Comparison of ENCODE assay signal across 8 mouse cellular contexts in the genomic region with DNA sequence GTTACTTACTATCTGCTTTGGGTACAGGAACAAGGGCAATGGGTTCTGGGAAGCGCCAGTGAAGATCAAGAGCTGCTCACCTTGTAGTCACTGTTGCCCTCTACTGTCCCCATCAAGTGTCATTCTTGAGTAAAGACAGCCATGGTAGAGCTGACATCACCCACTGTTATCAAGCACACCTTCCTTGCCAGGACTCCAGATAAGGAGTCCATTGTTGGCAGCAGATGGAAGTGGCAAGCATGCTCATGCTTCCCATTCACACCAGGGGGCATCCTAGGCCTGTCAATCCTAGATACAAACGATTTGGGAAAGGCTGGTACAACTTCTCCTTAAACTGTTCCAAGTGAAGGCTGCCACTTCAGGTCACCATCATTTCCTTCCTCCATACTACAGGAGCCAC. TPM values are rescaled to one million over a fixed set of nuclear protein-coding genes. Genes with fewer than 3 reads are reported as not detected.
DNase-seq lines count a peak whose midpoint lies in the region; ATAC-seq lines count a peak whose summit lies in the region.

No protein-coding gene starts in this region.

- H3K27me3 ChIP-seq in liver, embryonic 11.5 days (replicated peaks; ENCODE audit: control insufficient read depth, insufficient read depth, low read length), result no peaks in the 10 kb centered on the region
- no peaks in the 10 kb centered on the region for H3K27me3 ChIP-seq in stomach, embryonic 15.5 days (replicated peaks)

- H3K4me3 ChIP-seq in liver, embryonic 11.5 days (ENCODE audit: low read depth, low read length), result no peak overlapping the region
- H3K4me3 ChIP-seq in stomach, embryonic 15.5 days (replicated peaks), result no peak overlapping the region

- no peaks in the 10 kb centered on the region for H3K4me1 ChIP-seq in liver, embryonic 11.5 days (replicated peaks; ENCODE audit: control insufficient read depth, insufficient read depth, low read length)
- H3K4me1 ChIP-seq in stomach, embryonic 15.5 days, result no peaks in the 10 kb centered on the region

- H3K9me3 ChIP-seq in liver, embryonic 11.5 days (ENCODE audit: control insufficient read depth, low read length), result no peaks in the 10 kb centered on the region
- no peaks in the 10 kb centered on the region for H3K9me3 ChIP-seq in stomach, embryonic 15.5 days

- ATAC-seq in frontal cortex, adult (ENCODE audit: low TSS enrichment), result peak; percentile 69; the same call in 1 of the 2 replicates
- ATAC-seq in granulocyte monocyte progenitor cell, adult 5-6 weeks (replicated peaks; ENCODE audit: poor library complexity, severe bottlenecking), result peak; percentile 51
- ATAC-seq in liver, embryonic 11.5 days (replicated peaks; ENCODE audit: low FRiP score), result peak; percentile 74
- ATAC-seq in stomach, embryonic 15.5 days (ENCODE audit: insufficient read depth, low FRiP score, low read depth), result peak; percentile 28; the same call in 1 of the 2 replicates

- no peak overlapping the region for H3K4me2 ChIP-seq in liver, embryonic 11.5 days
- H3K4me2 ChIP-seq in stomach, embryonic 15.5 days, result no peak overlapping the region

- no peak for DNase-seq in frontal cortex, postnatal 14 days (ENCODE audit: low spot score in 2 of 2)
- peak; percentile 76 for DNase-seq in MN1 (ENCODE audit: low spot score)
- no peak for DNase-seq in liver, embryonic 11.5 days (ENCODE audit: low spot score)
- no peak for DNase-seq in right cerebral cortex, postnatal 25 days
- no peak for DNase-seq in neural tube, embryonic 10.5 days (ENCODE audit: extremely low spot score, low spot score)

- H3K9ac ChIP-seq in liver, embryonic 11.5 days (ENCODE audit: low read depth, low read length), result no peak overlapping the region
- no peak overlapping the region for H3K9ac ChIP-seq in stomach, embryonic 15.5 days

- H3K27ac ChIP-seq in liver, embryonic 11.5 days (ENCODE audit: low read depth, low read length), result no peak overlapping the region
- H3K27ac ChIP-seq in stomach, embryonic 15.5 days, result no peak overlapping the region

- H3K36me3 ChIP-seq in liver, embryonic 11.5 days (ENCODE audit: control insufficient read depth, insufficient read depth, low read length), result peaks cover 9% of the 10 kb centered on the region; the same call in 1 of the 2 replicates
- H3K36me3 ChIP-seq in stomach, embryonic 15.5 days, result peaks cover 22% of the 10 kb centered on the region

- WGBS in liver, embryonic 11.5 days, result 71% methylated on average over 2 of the region's 2 CpGs
- WGBS in stomach, embryonic 15.5 days, result 61% methylated on average over 2 of the region's 2 CpGs

RNA-seq across cellular contexts. Expression of gene Rab11b, which starts 14.3 kb away (rescaled TPM):
- 66.7 and 83.4 TPM in 2 replicates for total RNA-seq in granulocyte monocyte progenitor cell, adult 5-6 weeks (2014; fragmentation: Nextera tagmentation)
- total RNA-seq in granulocyte monocyte progenitor cell, adult 5-6 weeks (2017), result 37.9 and 46.4 TPM in 2 replicates
- polyA plus RNA-seq in liver, embryonic 11.5 days (2014; fragmentation: Nextera tagmentation; extraction: Ambion mirVana), result 184 and 199 TPM in 2 replicates
- polyA plus RNA-seq in stomach, embryonic 15.5 days (2015; fragmentation: Nextera tagmentation; extraction: Ambion mirVana), result 249 and 270 TPM in 2 replicates

RNA-seq across cellular contexts. Expression of gene March2, which starts 27.5 kb away (rescaled TPM):
- 29.5 and 41.2 TPM in 2 replicates for total RNA-seq in granulocyte monocyte progenitor cell, adult 5-6 weeks (2014; fragmentation: Nextera tagmentation)
- 20.0 and 22.4 TPM in 2 replicates for total RNA-seq in granulocyte monocyte progenitor cell, adult 5-6 weeks (2017)
- polyA plus RNA-seq in liver, embryonic 11.5 days (2014; fragmentation: Nextera tagmentation; extraction: Ambion mirVana), result 92.1 and 95.7 TPM in 2 replicates
- 59.8 and 70.8 TPM in 2 replicates for polyA plus RNA-seq in stomach, embryonic 15.5 days (2015; fragmentation: Nextera tagmentation; extraction: Ambion mirVana)

RNA-seq across cellular contexts. Expression of gene Angptl4, which starts 35.6 kb away (rescaled TPM):
- total RNA-seq in granulocyte monocyte progenitor cell, adult 5-6 weeks (2014; fragmentation: Nextera tagmentation), result 13.2 and 22.6 TPM in 2 replicates
- total RNA-seq in granulocyte monocyte progenitor cell, adult 5-6 weeks (2017), result 10.3 and 11.1 TPM in 2 replicates
- polyA plus RNA-seq in liver, embryonic 11.5 days (2014; fragmentation: Nextera tagmentation; extraction: Ambion mirVana), result 28.1 and 31.9 TPM in 2 replicates
- 22.6 and 24.7 TPM in 2 replicates for polyA plus RNA-seq in stomach, embryonic 15.5 days (2015; fragmentation: Nextera tagmentation; extraction: Ambion mirVana)

RNA-seq across cellular contexts. Expression of gene Hnrnpm, which starts 59.4 kb away (rescaled TPM):
- 501 and 545 TPM in 2 replicates for total RNA-seq in granulocyte monocyte progenitor cell, adult 5-6 weeks (2014; fragmentation: Nextera tagmentation)
- 269 and 307 TPM in 2 replicates for total RNA-seq in granulocyte monocyte progenitor cell, adult 5-6 weeks (2017)
- polyA plus RNA-seq in liver, embryonic 11.5 days (2014; fragmentation: Nextera tagmentation; extraction: Ambion mirVana), result 410 and 431 TPM in 2 replicates
- polyA plus RNA-seq in stomach, embryonic 15.5 days (2015; fragmentation: Nextera tagmentation; extraction: Ambion mirVana), result 248 and 307 TPM in 2 replicates
